In genomic region chr4:33736061-33736701, GRCm38 (mm10) we compare ENCODE assay signal across 7 mouse cellular contexts.
DNase-seq lines count a peak whose midpoint lies in the region; ATAC-seq lines count a peak whose summit lies in the region.

No protein-coding gene starts in this region.

- H3K4me3 ChIP-seq in intestine, embryonic 16.5 days (ENCODE audit: low read length) = no peak overlapping the region

- 77% methylated on average over 9 of the region's 9 CpGs for WGBS in intestine, embryonic 16.5 days

- no peaks in the 10 kb centered on the region for H3K4me1 ChIP-seq in intestine, embryonic 16.5 days (ENCODE audit: control insufficient read depth, insufficient read depth, low read length)

- no peak overlapping the region for H3K4me2 ChIP-seq in intestine, embryonic 16.5 days (ENCODE audit: low read depth, low read length)

- H3K36me3 ChIP-seq in intestine, embryonic 16.5 days (ENCODE audit: control insufficient read depth, insufficient read depth, low read length) = no peaks in the 10 kb centered on the region

- no peaks in the 10 kb centered on the region for H3K27me3 ChIP-seq in intestine, embryonic 16.5 days (replicated peaks; ENCODE audit: control insufficient read depth, insufficient read depth, low read length)

- H3K27ac ChIP-seq in intestine, embryonic 16.5 days (ENCODE audit: low read length) = no peak overlapping the region

- ATAC-seq in intestine, embryonic 16.5 days = no peak

- H3K9ac ChIP-seq in intestine, embryonic 16.5 days (ENCODE audit: low read depth, low read length) = no peak overlapping the region

- no peaks in the 10 kb centered on the region for H3K9me3 ChIP-seq in intestine, embryonic 16.5 days (ENCODE audit: control insufficient read depth, low read length)

- peak; percentile 4 to 49 for DNase-seq in urinary bladder, postnatal 36 days (ENCODE audit: low spot score in 2 of 2)
- no peak for DNase-seq in urinary bladder, postnatal 4 days (ENCODE audit: low spot score in 2 of 2)
- DNase-seq in cerebellum, adult 9-10 months = peak; percentile 93
- peak; percentile 21 to 33 for DNase-seq in heart, postnatal 10 days
- peak; percentile 63 for DNase-seq in lung, postnatal 10 days
- no peak for DNase-seq in spleen, adult 12 weeks (ENCODE audit: low spot score)

- intact Hi-C loops in heart, postnatal 10 days (cut with DNase I) = no loop called here

Comparison
In these comparisons a context has a peak if more than half of its experiments do, and no peak if none do; other contexts are left out.
1. DNase-seq: peak in urinary bladder, postnatal 36 days (2 of 2), cerebellum, adult 9-10 months (single experiment), heart, postnatal 10 days (2 of 2) and lung, postnatal 10 days (single experiment); none in urinary bladder, postnatal 4 days (0 of 2) and spleen, adult 12 weeks (single experiment).